Mouse (Mus musculus) forebrain, embryonic 16.5 days (tissue): ENCODE measurements around the gene Sh3pxd2a. TPM values are rescaled to one million over a fixed set of nuclear protein-coding genes. Genes with fewer than 3 reads are reported as not detected.

Experiments used
- ATAC-seq: fragments of 200-750 bp; cut with Nextera tagmentation; 2 replicates; pipeline ENCODE4 v1.8.0; 2017; ENCODE audit warnings: mild to moderate bottlenecking, moderate library complexity
- H3K27ac ChIP-seq: fragments of 300-500 bp; sonication (generic); 2 replicates; pipeline ENCODE4 v1.5.1; 2014; ENCODE audit warnings: low read length, control low read depth
- H3K27me3 ChIP-seq: fragments of 300-500 bp; sonication (generic); replicated peaks from 2 replicates; pipeline ENCODE4 v1.6.1; 2014; ENCODE audit warnings: low read length; ENCODE audit not compliant: control insufficient read depth, insufficient read depth
- H3K36me3 ChIP-seq: fragments of 300-500 bp; sonication (generic); 2 replicates; pipeline ENCODE4 v1.6.1; 2014; ENCODE audit not compliant: control insufficient read depth, insufficient read depth
- H3K4me1 ChIP-seq: fragments of 300-500 bp; sonication (generic); replicated peaks from 2 replicates; pipeline ENCODE4 v1.6.1; 2014; ENCODE audit warnings: low read length; ENCODE audit not compliant: control insufficient read depth, insufficient read depth
- H3K4me2 ChIP-seq: fragments of 300-500 bp; sonication (generic); 2 replicates; pipeline ENCODE4 v1.6.1; 2014; ENCODE audit warnings: mild to moderate bottlenecking, low read length, control low read depth
- H3K4me3 ChIP-seq: fragments of 300-500 bp; sonication (generic); replicated peaks from 2 replicates; pipeline ENCODE4 v1.5.1; 2014; ENCODE audit warnings: mild to moderate bottlenecking, low read length, control low read depth
- H3K9ac ChIP-seq: fragments of 300-500 bp; sonication (generic); replicated peaks from 2 replicates; pipeline ENCODE4 v1.6.1; 2014; ENCODE audit warnings: low read depth, low read length, control low read depth
- H3K9me3 ChIP-seq: fragments of 300-500 bp; sonication (generic); 2 replicates; pipeline ENCODE4 v1.6.1; 2016; ENCODE audit warnings: low read length; ENCODE audit not compliant: control insufficient read depth
- WGBS: fragments of 180-500 bp; shearing (Covaris S2); extraction: QIAGEN DNeasy Blood & Tissue Kit; methylation state at CpG from one replicate; pipeline ENCODE4 v1.1.7; 2014; 5-methylcytosine and 5-hydroxymethylcytosine counted together
- polyA plus RNA-seq: library from polyadenylated mRNA; unstranded; fragments of >200 nt; fragmentation: Nextera tagmentation; extraction: Ambion mirVana; gene quantifications from 2 replicates; pipeline ENCODE4 v1.2.1, GENCODE M21; 2015

Gene Sh3pxd2a
- polyA plus RNA-seq, 1 experiment from 2014 or later: 2.1 TPM

GRCm38 (mm10) chr19:47412566-47413248, 51.5 kb downstream of the Sh3pxd2a start:
- ATAC-seq: no peak

DNA sequence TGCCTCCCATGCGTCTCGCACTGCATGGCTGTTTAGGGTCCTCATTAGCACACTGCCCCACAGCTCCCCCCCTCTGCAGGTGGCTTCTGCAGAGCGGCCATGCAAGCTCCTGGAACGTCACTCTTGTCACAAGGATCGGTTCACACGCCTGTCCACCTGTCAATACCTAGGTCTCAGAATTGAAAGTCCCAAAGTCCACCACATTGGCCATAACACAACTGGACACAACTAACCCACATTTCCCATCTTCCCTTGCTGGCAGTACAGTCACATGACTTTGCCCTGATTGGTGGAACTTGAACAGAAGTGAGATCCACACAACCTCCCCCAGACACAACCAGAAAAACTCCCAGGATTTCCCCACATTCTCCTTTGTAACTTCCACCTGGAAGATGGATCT, 53.9 kb downstream of the Sh3pxd2a start:
- 87% methylated on average over 6 of the region's 6 CpGs for WGBS
- H3K9me3 ChIP-seq: no peaks in the 10 kb centered on the region
- no peak overlapping the region for H3K27ac ChIP-seq
- H3K4me3 ChIP-seq: no peak overlapping the region
- H3K4me1 ChIP-seq: 0 out of 2 replicates have a peak, but pooled peaks cover 3% of the 10 kb centered on the region
- ATAC-seq: no peak
- no peaks in the 10 kb centered on the region for H3K27me3 ChIP-seq
- no peaks in the 10 kb centered on the region for H3K36me3 ChIP-seq
- no peak overlapping the region for H3K4me2 ChIP-seq
- no peak overlapping the region for H3K9ac ChIP-seq

More at GRCm38 (mm10) chr19:47412566-47413248, 51.5 kb downstream of the Sh3pxd2a start:
- 77% methylated on average over 11 of the region's 11 CpGs for WGBS
- Histone ChIP-seq H3K4me1 (0 out of 2 replicates have a peak, but pooled peaks cover 3% of the 10 kb centered on the region), H3K27me3 (no peaks in the 10 kb centered on the region), H3K36me3 (no peaks in the 10 kb centered on the region), H3K27ac (no peak overlapping the region), H3K9ac (no peak overlapping the region), H3K9me3 (no peaks in the 10 kb centered on the region), H3K4me2 (no peak overlapping the region), H3K4me3 (no peak overlapping the region)

- ATAC-seq: no peak
- Histone ChIP-seq H3K4me2 (no peak overlapping the region), H3K4me1 (0 out of 2 replicates have a peak, but pooled peaks cover 2% of the 10 kb centered on the region)
Observed at GRCm38 (mm10) chr19:47409142-47409541, 55.1 kb downstream of the Sh3pxd2a start.

DNA sequence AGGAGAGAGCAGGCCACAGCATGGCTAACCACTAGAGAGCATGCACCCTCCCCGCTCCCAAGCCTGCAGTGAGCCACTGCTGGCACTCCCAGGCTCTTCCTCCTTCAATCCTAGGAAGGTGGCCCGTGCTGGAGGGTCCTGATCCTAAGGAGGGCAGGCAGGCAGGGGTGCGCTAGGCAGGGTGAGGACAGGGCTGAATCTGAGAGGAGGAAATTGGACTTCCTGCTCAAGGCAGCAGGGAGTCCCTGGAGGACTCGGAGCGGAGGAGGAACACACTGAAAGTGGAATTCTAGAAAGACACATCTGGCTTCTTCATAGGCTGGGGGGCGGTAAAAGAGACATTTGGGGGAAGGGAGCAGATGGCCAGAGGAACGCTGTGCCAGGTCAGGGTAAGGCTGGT, 55.5 kb downstream of the Sh3pxd2a start:
- Histone ChIP-seq H3K27ac (no peak overlapping the region), H3K9ac (no peak overlapping the region), H3K4me3 (no peak overlapping the region), H3K27me3 (no peaks in the 10 kb centered on the region), H3K4me2 (no peak overlapping the region), H3K36me3 (no peaks in the 10 kb centered on the region), H3K4me1 (no peaks in the 10 kb centered on the region), H3K9me3 (no peaks in the 10 kb centered on the region)
- ATAC-seq: no peak
- WGBS: 86% methylated on average over 7 of the region's 7 CpGs

More at GRCm38 (mm10) chr19:47409142-47409541, 55.1 kb downstream of the Sh3pxd2a start:
- no peaks in the 10 kb centered on the region for H3K36me3 ChIP-seq
- H3K27ac ChIP-seq: no peak overlapping the region
- H3K9me3 ChIP-seq: no peaks in the 10 kb centered on the region
- H3K4me3 ChIP-seq: no peak overlapping the region
- no peaks in the 10 kb centered on the region for H3K27me3 ChIP-seq
- H3K9ac ChIP-seq: no peak overlapping the region

DNA sequence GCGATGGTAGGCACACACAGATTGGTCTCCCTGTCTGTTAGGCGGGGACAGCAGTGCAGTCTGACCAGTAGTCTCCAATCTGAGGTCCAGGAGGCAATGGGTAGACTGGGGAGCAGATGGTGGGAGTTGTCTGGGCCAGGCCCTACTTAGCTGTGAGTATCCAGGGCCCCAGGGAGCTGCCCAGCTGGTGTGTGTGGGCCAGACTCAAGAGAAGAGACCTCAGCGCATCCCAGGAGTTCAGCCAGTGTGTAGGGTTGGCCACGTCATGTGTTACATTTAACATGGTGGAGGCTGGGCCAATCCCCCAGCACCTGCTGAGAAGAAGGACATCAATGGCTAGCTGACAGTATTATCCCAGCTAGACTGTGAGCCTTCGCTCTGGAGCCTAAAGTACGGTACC, 56.9 kb downstream of the Sh3pxd2a start:
- Histone ChIP-seq H3K4me2 (no peak overlapping the region), H3K9me3 (no peaks in the 10 kb centered on the region), H3K9ac (no peak overlapping the region), H3K4me3 (no peak overlapping the region), H3K36me3 (no peaks in the 10 kb centered on the region), H3K27me3 (no peaks in the 10 kb centered on the region), H3K27ac (no peak overlapping the region), H3K4me1 (no peaks in the 10 kb centered on the region)
- ATAC-seq: no peak
- WGBS: 94% methylated on average over 6 of the region's 6 CpGs

- H3K4me1 ChIP-seq: no peaks in the 10 kb centered on the region
- 90% methylated on average over 6 of the region's 6 CpGs for WGBS
- H3K36me3 ChIP-seq: no peaks in the 10 kb centered on the region
- H3K27ac ChIP-seq: no peak overlapping the region
- no peak for ATAC-seq
- H3K9ac ChIP-seq: no peak overlapping the region
- H3K4me3 ChIP-seq: no peak overlapping the region
- no peak overlapping the region for H3K4me2 ChIP-seq
- H3K27me3 ChIP-seq: no peaks in the 10 kb centered on the region
- H3K9me3 ChIP-seq: no peaks in the 10 kb centered on the region
Observed at GRCm38 (mm10) chr19:47406524-47406923, 57.7 kb downstream of the Sh3pxd2a start.

DNA sequence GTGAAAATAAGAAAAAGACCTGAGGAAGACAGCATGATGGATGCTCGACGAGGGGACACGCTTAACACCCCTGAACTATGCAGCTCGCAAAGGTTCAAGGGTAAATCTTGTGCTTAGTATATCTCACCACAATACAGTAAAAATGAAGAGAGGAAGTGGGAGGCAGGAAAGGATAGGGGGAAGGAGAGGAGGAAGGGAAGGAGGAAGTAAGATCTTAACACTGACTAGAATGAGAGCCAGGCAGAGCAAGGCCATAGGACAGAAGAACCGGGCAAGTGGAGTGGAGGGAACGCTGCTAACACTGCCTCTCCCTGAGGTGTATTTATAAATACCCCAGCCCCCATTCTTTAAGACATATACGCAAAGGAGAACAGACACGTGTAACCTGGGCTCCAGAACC, 58.7 kb downstream of the Sh3pxd2a start:
- H3K4me2 ChIP-seq: no peak overlapping the region
- no peaks in the 10 kb centered on the region for H3K9me3 ChIP-seq
- 95% methylated on average over 8 of the region's 8 CpGs for WGBS
- no peak overlapping the region for H3K4me3 ChIP-seq
- H3K27me3 ChIP-seq: no peaks in the 10 kb centered on the region
- no peak for ATAC-seq
- H3K36me3 ChIP-seq: no peaks in the 10 kb centered on the region
- H3K9ac ChIP-seq: no peak overlapping the region
- no peak overlapping the region for H3K27ac ChIP-seq
- no peaks in the 10 kb centered on the region for H3K4me1 ChIP-seq

GRCm38 (mm10) chr19:47403391-47404379, 60.5 kb downstream of the Sh3pxd2a start:
- H3K36me3 ChIP-seq: no peaks in the 10 kb centered on the region
- H3K9me3 ChIP-seq: no peaks in the 10 kb centered on the region
- no peaks in the 10 kb centered on the region for H3K27me3 ChIP-seq
- no peak for ATAC-seq
- no peaks in the 10 kb centered on the region for H3K4me1 ChIP-seq
- no peak overlapping the region for H3K27ac ChIP-seq
- no peak overlapping the region for H3K4me2 ChIP-seq
- WGBS: 43% methylated on average over 3 of the region's 3 CpGs
- H3K4me3 ChIP-seq: no peak overlapping the region
- H3K9ac ChIP-seq: no peak overlapping the region

DNA sequence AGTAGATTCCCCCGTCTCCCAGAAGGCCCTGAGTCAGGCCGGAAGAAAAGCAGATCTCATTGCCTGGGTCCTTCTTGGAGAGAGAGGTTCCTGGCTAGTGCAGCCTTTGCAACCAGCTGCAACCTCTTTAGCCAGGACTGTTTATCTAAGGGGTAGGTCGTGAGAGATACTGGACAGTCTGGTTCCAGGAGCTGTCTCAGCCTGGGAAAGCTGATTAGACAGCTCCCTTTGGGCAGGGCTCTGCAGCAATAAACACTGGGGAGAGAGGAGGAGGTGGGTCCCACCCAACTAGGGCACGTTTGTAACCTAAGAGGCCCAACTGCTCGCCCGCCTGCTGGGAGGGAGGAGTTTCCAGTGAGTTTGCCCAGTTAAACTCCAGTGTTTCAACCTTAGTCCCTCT, 61.2 kb downstream of the Sh3pxd2a start:
- Histone ChIP-seq H3K4me2 (no peak overlapping the region), H3K27ac (no peak overlapping the region), H3K9me3 (no peaks in the 10 kb centered on the region), H3K4me1 (no peaks in the 10 kb centered on the region), H3K9ac (no peak overlapping the region), H3K36me3 (no peaks in the 10 kb centered on the region), H3K27me3 (no peaks in the 10 kb centered on the region), H3K4me3 (no peak overlapping the region)
- 43% methylated on average over 6 of the region's 6 CpGs for WGBS
- no peak for ATAC-seq
